Mouse (Mus musculus): Measurements from ENCODE around the gene Tssk6.

DNA sequence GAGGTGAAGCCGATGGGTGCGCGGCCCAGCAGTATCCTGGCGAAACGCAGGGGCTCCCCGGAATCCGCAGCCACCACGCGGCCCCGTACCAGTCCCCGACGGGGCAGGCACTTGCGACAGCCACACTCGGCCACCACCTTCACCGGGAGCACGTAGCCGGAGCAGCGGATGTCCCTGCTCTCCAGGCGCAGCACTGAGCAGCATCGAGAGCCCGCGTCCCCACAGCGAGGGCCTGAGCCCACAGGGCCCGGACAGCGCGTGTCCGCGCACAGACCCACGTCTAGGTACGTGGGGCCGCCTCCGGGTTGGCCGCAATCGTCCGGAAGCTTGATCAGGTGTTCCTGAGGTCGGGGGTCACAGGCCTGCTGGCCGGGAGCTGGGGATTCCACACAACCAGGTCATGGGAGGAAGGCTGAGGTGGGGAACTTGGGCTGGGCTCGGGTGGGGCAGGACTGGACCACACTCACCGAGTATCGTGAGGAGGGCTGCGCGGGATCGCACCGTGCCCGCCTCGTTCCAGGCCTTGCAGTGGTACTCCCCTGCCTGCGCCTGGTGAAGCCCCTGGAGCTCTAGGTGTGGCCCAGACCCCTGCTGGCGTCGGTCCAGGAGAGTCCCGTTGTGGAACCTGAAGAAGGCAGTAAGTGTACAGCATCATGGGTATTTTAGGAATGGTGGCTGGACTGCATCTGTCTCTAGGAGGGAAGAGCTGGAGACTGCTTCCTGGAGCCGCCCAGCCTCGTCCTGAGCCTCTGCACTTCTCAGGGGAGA, 19.0 kb upstream of the Tssk6 start:
- TF ChIP-seq CTCF (IDR thresholded peaks at IDR 0.05; ENCODE audit: borderline replicate concordance, insufficient read depth, low read length) (no peak), POLR2A (IDR thresholded peaks at IDR 0.05; ENCODE audit: low read depth, low read length) (no peak)

All from embryonic fibroblast, embryonic 13.5 days (primary cell).